Mouse (Mus musculus): ENCODE results near the gene Fxyd7. TPM values are rescaled to one million over a fixed set of nuclear protein-coding genes. Genes with fewer than 3 reads are reported as not detected.
A peak's percentile ranks its signal among the peaks of the same experiment; 100 is the strongest.

Fxyd7 gene
- polyA plus RNA-seq, 1 experiment from 2014 or later = 23.1 TPM

DNA sequence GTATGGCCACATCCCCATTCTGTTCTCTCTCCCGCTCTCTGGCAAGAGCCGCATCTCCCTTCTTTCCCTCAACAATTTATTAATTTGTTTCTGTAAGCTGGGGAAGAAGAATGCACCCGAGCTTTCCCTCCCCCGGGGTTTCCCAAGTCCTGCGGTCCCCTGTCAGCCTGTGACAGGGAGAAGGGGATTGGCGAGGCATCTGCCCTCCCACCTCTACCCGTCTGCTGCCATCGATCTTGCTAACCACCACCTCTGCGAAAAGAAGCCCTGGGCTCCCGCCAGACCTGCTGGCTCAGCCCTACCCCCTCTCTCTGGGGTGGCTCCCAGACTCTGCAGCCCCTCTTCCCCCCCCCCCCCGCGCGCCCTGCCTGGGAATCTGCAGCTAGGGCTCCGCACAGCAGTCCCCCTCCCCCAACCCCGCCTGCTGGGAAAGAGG, 1.4 kb downstream of the Fxyd7 start:
- peaks cover 71% of the 10 kb centered on the region for H3K27me3 ChIP-seq
- ATAC-seq (ENCODE audit: insufficient number of reproducible peaks, insufficient read depth, low FRiP score, low TSS enrichment, low read depth) = no peak

DNA sequence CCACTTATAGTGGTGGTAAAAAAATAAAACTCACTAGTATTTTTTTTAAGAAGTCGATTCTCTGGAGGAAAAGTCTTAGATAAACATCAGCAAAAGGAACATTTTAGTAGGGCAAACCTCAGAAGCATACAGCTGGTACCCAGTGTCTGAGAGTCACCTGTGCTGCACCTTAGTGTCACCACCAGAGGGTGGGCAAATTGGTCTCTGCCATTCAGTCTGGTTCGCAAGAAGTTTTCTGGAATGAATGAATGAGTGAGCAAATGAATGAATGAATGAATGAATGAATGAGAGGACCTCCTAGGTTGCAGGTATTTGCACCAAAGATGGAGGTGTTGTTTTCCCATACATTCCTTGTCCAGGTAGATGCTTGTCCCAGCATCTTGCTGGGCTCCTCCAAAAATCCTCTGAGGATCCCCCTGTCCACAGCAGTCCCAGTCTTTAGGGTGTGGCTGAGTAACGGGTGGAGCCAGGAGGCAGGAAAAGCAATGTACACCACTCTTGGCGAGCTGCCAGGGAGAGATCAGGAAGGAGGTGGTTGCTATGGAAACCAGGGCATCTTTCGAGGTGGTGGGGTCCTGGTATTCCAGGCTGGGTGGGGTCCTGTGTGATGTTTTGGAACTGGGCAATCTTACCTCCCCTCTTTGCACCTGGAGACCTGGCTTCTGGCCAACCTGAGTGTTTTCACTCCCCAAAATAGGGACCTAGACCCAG, 2.0 kb downstream of the Fxyd7 start:
- Histone ChIP-seq H3K4me3 (peak overlapping the region; percentile 38), H3K4me2 (peak overlapping the region; percentile 61), H3K27me3 (peaks cover 74% of the 10 kb centered on the region), H3K4me1 (peaks cover 52% of the 10 kb centered on the region), H3K9me3 (no peaks in the 10 kb centered on the region), H3K27ac (no peak overlapping the region), H3K9ac (peak overlapping the region; percentile 32; the same call in 1 of the 2 replicates), H3K36me3 (no peaks in the 10 kb centered on the region)
- WGBS = 19% methylated on average over 5 of the region's 5 CpGs
- no peak for ATAC-seq (ENCODE audit: insufficient number of reproducible peaks, insufficient read depth, low FRiP score, low TSS enrichment, low read depth)

More for the DNA sequence above, 1.4 kb downstream of the Fxyd7 start:
- no peaks in the 10 kb centered on the region for H3K36me3 ChIP-seq
- no peak overlapping the region for H3K27ac ChIP-seq
- H3K4me3 ChIP-seq = peak overlapping the region; percentile 38
- WGBS = 1% methylated on average over 12 of the region's 15 CpGs
- peaks cover 58% of the 10 kb centered on the region for H3K4me1 ChIP-seq
- peak overlapping the region; percentile 61 for H3K4me2 ChIP-seq
- H3K9me3 ChIP-seq = no peaks in the 10 kb centered on the region
- peak overlapping the region; percentile 32; the same call in 1 of the 2 replicates for H3K9ac ChIP-seq

DNA sequence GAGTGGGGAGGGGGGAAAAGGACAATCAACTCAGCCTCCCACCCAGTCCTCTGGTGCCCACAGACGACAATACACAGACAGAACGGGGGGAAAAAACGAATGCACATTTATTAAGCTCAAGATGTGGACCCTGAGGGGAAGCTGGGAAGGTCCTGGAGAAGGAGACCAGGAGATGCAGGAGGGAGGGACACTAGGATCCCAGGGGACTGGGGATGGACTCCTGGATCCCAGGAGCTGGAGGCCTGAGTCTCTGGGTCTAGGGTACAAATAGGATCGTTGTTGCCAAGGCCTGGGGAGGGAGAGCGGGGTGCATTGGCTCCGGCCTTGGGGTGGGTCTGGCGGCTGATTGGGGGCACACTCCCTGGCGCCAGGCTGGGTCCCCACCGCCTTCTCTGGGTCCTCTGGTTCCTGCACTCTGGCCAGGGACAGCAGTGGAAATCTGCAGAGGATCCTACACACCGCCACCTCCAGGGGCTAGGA, 8.8 kb downstream of the Fxyd7 start, which contains the start of gene Fxyd5:
Fxyd5 (minus strand) TSS at position 51 of the 480 bp plus-strand sequence.
- H3K27me3 ChIP-seq = peaks cover 62% of the 10 kb centered on the region
- no peak within 1 kb of the TSS for H3K27ac ChIP-seq
- H3K4me1 ChIP-seq = peaks cover 13% of the 10 kb centered on the region
- peak within 1 kb of the TSS; percentile 54 for H3K9ac ChIP-seq
- no peak; the same call in 1 of the 2 replicates for ATAC-seq (ENCODE audit: insufficient number of reproducible peaks, insufficient read depth, low FRiP score, low TSS enrichment, low read depth)
- H3K4me3 ChIP-seq = peak within 1 kb of the TSS; percentile 30
- 26% methylated on average over 10 of the region's 10 CpGs for WGBS
- no peaks in the 10 kb centered on the region for H3K36me3 ChIP-seq
- H3K9me3 ChIP-seq = no peaks in the 10 kb centered on the region
- H3K4me2 ChIP-seq = peak within 1 kb of the TSS; percentile 61

DNA sequence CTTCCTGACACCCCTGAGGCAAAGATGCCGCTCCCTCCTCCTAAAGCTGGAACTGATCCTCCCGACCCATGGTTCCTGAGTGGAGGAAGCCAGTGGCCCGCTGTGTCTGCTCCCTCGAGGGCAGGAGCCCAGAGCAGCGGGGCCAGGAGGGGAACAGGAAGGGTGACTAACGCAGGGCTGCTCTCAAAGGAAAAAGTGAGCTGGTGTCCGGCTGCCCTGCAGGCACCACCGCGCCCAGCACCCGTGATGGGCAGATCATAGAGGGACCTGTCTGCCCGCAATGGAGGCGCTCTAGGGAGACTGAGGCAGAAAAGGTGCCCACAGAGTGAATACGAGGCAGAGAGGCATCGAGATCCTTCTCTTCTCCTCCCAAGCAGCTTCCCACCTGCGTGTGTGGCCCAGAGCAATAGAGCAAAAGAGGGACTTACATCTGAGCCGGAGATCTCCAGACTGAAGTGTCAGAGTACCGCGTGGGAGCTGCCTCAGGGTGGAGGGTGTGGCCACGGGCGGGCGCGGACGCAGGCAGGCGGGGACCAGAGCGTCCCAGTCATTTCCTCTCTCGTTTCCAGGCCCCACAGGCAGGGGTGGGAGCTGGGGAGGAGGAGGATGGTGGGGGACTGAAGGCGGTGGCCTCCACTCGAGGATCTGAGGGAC, 9.5 kb downstream of the Fxyd7 start:
- Histone ChIP-seq H3K9ac (peak overlapping the region; percentile 54; the same call in 1 of the 2 replicates), H3K4me1 (peaks cover 13% of the 10 kb centered on the region), H3K9me3 (no peaks in the 10 kb centered on the region), H3K4me2 (peak overlapping the region; percentile 61), H3K27ac (no peak overlapping the region), H3K4me3 (peak overlapping the region; percentile 30), H3K36me3 (no peaks in the 10 kb centered on the region), H3K27me3 (peaks cover 62% of the 10 kb centered on the region)
- ATAC-seq (ENCODE audit: insufficient number of reproducible peaks, insufficient read depth, low FRiP score, low TSS enrichment, low read depth) = no peak
- WGBS = under 1% methylated on average over 28 of the region's 28 CpGs

DNA sequence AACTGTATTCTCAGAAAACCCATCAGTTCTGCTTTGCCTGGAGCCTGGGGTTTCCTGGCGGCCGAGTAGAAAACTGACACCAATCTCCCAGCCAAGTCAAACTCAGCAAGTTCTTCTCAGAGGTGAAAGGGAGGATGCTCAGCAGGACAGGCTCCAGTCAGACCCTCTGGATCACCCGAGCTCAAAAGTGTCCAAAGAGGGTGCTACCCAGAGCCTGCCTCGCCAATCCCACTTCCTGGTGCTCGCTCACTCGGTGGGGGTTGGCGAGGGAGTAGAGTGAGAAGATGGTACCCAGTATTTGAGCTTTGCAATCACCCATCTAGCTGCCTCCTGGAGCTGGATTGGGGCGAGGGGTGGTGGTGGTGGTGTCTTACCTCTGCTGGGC, 10.3 kb downstream of the Fxyd7 start:
- Histone ChIP-seq H3K4me1 (peaks cover 13% of the 10 kb centered on the region), H3K4me3 (no peak overlapping the region), H3K4me2 (peak overlapping the region; percentile 61; the same call in 1 of the 2 replicates), H3K27me3 (peaks cover 62% of the 10 kb centered on the region), H3K27ac (no peak overlapping the region), H3K36me3 (no peaks in the 10 kb centered on the region), H3K9ac (no peak overlapping the region), H3K9me3 (no peaks in the 10 kb centered on the region)
- WGBS = 35% methylated on average over 8 of the region's 8 CpGs
- no peak for ATAC-seq (ENCODE audit: insufficient number of reproducible peaks, insufficient read depth, low FRiP score, low TSS enrichment, low read depth)

DNA sequence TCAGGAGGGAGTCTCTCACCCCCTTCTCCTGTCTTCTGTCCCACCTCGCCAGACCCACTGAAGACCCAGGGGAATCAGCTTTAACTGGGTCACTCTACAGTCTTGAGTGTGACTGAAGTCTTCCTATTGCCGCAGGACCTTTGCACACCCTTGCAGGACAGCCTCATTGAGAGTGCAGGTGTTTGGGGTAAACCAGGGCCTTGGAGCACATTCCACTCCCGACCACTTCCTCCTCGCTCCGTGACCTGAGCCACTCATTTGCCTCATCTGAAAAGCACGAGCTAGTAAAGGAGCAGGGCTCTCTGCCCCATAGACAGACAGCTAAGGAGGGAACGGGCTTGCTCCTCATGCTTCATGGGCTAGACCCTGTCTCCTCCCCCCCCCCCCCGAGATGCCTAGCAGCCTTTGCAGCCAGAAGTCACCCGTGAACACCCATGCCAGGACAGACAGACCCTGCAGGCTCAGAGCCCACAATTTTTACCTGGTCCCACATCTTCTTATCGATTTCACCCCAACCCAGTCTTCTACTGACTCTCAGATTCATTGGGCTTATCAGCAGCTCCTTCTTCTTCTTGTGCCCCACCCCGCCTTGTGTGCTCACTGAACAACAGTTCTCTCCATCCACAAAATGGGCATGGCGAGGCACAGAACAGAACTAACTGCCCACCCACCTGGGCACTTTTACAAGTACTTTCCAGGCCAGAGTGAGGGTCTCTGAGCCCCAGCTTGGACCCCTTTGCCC, 10.8 kb downstream of the Fxyd7 start:
- WGBS = 75% methylated on average over 12 of the region's 12 CpGs

DNA sequence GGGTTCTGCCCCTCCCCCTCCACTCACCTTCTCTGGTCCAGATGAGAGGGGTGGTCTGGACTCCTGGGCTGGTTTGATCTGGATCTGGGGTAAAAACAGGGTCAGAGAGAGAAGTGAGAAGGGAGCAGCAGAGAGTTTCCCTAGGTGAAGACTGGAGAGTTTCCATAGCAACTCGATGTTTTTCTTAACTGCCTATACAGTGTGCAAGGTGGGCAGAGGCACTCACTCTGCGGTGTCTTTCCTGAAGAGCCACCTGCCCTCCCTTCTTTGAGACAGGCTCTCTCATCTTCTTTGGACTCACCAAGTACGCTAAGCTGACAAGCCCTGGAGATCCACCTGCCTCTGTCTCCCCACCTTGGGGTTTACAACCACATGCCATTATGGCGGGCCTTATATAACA, 12.3 kb downstream of the Fxyd7 start:
- 81% methylated on average over 4 of the region's 4 CpGs for WGBS

More for the DNA sequence above, 10.8 kb downstream of the Fxyd7 start:
- peaks cover 61% of the 10 kb centered on the region for H3K27me3 ChIP-seq
- no peak overlapping the region for H3K27ac ChIP-seq
- no peaks in the 10 kb centered on the region for H3K36me3 ChIP-seq
- ATAC-seq (ENCODE audit: insufficient number of reproducible peaks, insufficient read depth, low FRiP score, low TSS enrichment, low read depth) = no peak
- H3K4me2 ChIP-seq = no peak overlapping the region
- no peaks in the 10 kb centered on the region for H3K9me3 ChIP-seq
- H3K4me3 ChIP-seq = no peak overlapping the region
- H3K4me1 ChIP-seq = peaks cover 13% of the 10 kb centered on the region
- H3K9ac ChIP-seq = no peak overlapping the region

DNA sequence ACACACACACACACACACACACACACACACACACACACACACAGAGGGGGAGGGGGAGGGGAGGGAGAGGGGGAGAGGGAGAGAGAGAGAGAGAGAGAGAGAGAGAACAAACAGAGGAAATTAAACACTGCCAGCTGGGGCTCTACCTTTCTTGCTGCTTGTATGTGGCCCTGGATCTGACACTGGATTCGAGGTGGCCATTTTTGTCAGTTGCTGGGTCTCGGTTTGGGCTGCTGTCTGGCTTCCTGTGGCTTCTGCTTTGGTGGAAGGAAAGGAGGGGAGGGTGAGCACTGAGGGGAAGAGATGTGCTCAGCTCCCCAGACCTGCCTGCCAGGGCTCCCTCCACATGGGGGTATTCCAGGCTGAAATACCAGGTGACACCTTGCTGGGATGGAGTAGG, 13.6 kb downstream of the Fxyd7 start:
- Histone ChIP-seq H3K9me3 (no peaks in the 10 kb centered on the region), H3K27me3 (peaks cover 34% of the 10 kb centered on the region), H3K4me3 (no peak overlapping the region), H3K9ac (no peak overlapping the region), H3K4me1 (peaks cover 12% of the 10 kb centered on the region), H3K36me3 (no peaks in the 10 kb centered on the region), H3K4me2 (no peak overlapping the region), H3K27ac (no peak overlapping the region)
- 71% methylated on average over 2 of the region's 2 CpGs for WGBS
- ATAC-seq (ENCODE audit: insufficient number of reproducible peaks, insufficient read depth, low FRiP score, low TSS enrichment, low read depth) = no peak

More for the DNA sequence above, 12.3 kb downstream of the Fxyd7 start:
- Histone ChIP-seq H3K9ac (no peak overlapping the region), H3K27me3 (peaks cover 47% of the 10 kb centered on the region), H3K4me3 (no peak overlapping the region), H3K4me1 (peaks cover 13% of the 10 kb centered on the region), H3K27ac (no peak overlapping the region), H3K36me3 (no peaks in the 10 kb centered on the region), H3K9me3 (no peaks in the 10 kb centered on the region), H3K4me2 (no peak overlapping the region)
- ATAC-seq (ENCODE audit: insufficient number of reproducible peaks, insufficient read depth, low FRiP score, low TSS enrichment, low read depth) = no peak

DNA sequence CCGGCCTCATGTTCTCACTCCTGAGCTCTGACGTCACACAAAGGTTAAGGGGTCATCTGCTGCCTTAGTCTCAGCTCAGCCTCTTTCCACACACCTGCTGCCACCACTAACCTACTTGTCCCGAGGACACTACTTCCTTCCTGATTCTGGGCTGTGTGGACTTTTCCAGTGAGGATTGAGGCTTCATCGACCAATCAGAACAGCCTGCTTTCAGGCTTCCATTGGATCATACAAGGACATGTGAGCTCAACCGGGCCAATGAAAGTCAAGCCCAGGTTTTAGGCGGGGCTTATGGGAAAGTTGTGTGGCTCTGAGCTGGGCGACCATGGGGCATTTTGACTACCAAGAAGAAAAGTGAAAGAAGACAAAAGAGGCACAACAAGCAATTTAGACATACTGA, 14.3 kb downstream of the Fxyd7 start:
- ATAC-seq (ENCODE audit: insufficient number of reproducible peaks, insufficient read depth, low FRiP score, low TSS enrichment, low read depth) = no peak
- H3K36me3 ChIP-seq = no peaks in the 10 kb centered on the region
- H3K27ac ChIP-seq = no peak overlapping the region
- H3K4me3 ChIP-seq = no peak overlapping the region
- H3K9ac ChIP-seq = no peak overlapping the region
- no peak overlapping the region for H3K4me2 ChIP-seq
- H3K27me3 ChIP-seq = peaks cover 26% of the 10 kb centered on the region
- WGBS = 83% methylated on average over 7 of the region's 7 CpGs
- peaks cover 5% of the 10 kb centered on the region for H3K4me1 ChIP-seq
- no peaks in the 10 kb centered on the region for H3K9me3 ChIP-seq

DNA sequence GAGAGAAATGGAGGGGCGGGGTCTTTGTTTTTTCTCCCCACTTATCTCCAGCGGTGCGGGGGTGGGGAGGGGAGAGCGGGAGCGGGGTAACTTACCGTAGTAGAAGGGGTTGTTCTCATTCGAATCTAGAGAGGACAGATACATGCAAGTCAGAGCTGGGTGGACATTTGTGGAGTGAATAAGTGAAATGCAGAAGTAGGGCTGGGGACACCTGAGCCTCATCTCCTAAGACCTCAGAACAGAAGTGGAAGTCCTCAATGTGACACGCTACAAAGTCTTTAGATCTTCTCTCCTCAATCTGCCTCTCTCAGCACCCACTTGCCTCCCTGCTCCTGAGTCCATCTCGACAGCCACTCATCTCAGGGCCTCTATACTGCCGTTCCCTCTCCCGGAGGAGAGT, 16.0 kb downstream of the Fxyd7 start:
- no peak overlapping the region for H3K27ac ChIP-seq
- H3K27me3 ChIP-seq = peaks cover 11% of the 10 kb centered on the region
- no peak overlapping the region for H3K9ac ChIP-seq
- H3K4me2 ChIP-seq = no peak overlapping the region
- no peaks in the 10 kb centered on the region for H3K36me3 ChIP-seq
- H3K4me3 ChIP-seq = no peak overlapping the region
- H3K4me1 ChIP-seq = no peaks in the 10 kb centered on the region
- WGBS = 81% methylated on average over 11 of the region's 11 CpGs
- H3K9me3 ChIP-seq = no peaks in the 10 kb centered on the region
- no peak for ATAC-seq (ENCODE audit: insufficient number of reproducible peaks, insufficient read depth, low FRiP score, low TSS enrichment, low read depth)

DNA sequence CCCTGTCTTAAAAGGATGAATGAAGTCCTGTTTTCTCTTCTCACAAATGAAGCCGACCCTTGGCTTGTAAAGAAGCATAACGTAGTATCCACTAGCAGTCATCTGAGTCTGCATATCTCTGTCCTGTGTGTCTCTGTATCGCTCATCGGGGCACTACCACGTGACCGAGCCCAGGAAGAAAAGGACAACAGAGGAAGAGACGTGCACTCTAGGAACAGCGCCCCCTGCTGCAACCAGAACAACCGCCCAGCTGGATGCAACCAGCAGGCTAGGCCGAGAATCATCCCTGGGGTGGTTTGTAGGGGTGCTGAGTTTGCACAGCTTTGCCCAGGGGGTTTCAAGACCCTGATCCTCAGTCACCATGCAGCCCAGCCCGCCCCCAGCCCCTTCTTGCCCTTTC, 16.5 kb downstream of the Fxyd7 start:
- no peak overlapping the region for H3K4me2 ChIP-seq
- no peaks in the 10 kb centered on the region for H3K36me3 ChIP-seq
- H3K9me3 ChIP-seq = no peaks in the 10 kb centered on the region
- whole genome bisulfite sequencing = 66% methylated on average over 11 of the region's 11 CpGs
- H3K4me3 ChIP-seq = no peak overlapping the region
- peaks cover 6% of the 10 kb centered on the region; the same call in 1 of the 2 replicates for H3K27me3 ChIP-seq
- ATAC-seq (ENCODE audit: insufficient number of reproducible peaks, insufficient read depth, low FRiP score, low TSS enrichment, low read depth) = no peak
- H3K27ac ChIP-seq = no peak overlapping the region
- H3K9ac ChIP-seq = no peak overlapping the region
- H3K4me1 ChIP-seq = no peaks in the 10 kb centered on the region

Measured in embryonic facial prominence, embryonic 13.5 days (tissue).